Mouse (Mus musculus) C2C12 (cell line): ENCODE data around the gene Hpse2. TPM values are rescaled to one million over a fixed set of nuclear protein-coding genes. Genes with fewer than 3 reads are reported as not detected.

Experiments used
- H3K27me3 ChIP-seq: one replicate; pipeline ENCODE4 v1.6.1; 2011; ENCODE audit not compliant: control insufficient read depth, insufficient read depth, insufficient read length
- H3K36me3 ChIP-seq: one replicate; pipeline ENCODE4 v1.6.1; 2011; ENCODE audit not compliant: control insufficient read depth, insufficient read depth
- H3K4me3 ChIP-seq: one replicate; pipeline ENCODE4 v1.5.1; 2011; ENCODE audit warnings: mild to moderate bottlenecking, control low read depth; ENCODE audit not compliant: poor library complexity, insufficient read depth, severe bottlenecking
- H3K79me2 ChIP-seq: one replicate; pipeline ENCODE4 v1.6.1; 2011; ENCODE audit not compliant: control insufficient read depth, insufficient read depth
- H3K79me3 ChIP-seq: one replicate; pipeline ENCODE4 v1.6.1; 2011; ENCODE audit warnings: low read depth, control low read depth
- H3ac ChIP-seq: one replicate; pipeline ENCODE3; 2011; ENCODE audit warnings: low read depth; ENCODE audit not compliant: control insufficient read depth, insufficient read length
- CEBPB ChIP-seq: IDR thresholded peaks from one replicate; pipeline ENCODE4 v1.6.1; 2011; ENCODE audit warnings: low read depth, mild to moderate bottlenecking, control low read depth, moderate library complexity
- CTCF ChIP-seq: IDR thresholded peaks from one replicate; pipeline ENCODE4 v1.5.1; 2011; ENCODE audit not compliant: control insufficient read depth, insufficient read depth, insufficient read length
- FOSL1 ChIP-seq: IDR thresholded peaks from one replicate; pipeline ENCODE4 v1.8.0; 2011; ENCODE audit warnings: mild to moderate bottlenecking, low read length; ENCODE audit not compliant: poor library complexity, insufficient read depth, severe bottlenecking
- MAX ChIP-seq: IDR thresholded peaks from one replicate; pipeline ENCODE4 v1.6.1; 2011; ENCODE audit warnings: mild to moderate bottlenecking, control low read depth
- MYOD1 ChIP-seq: IDR thresholded peaks from one replicate; pipeline ENCODE4 v1.6.1; 2011; ENCODE audit warnings: low read depth; ENCODE audit not compliant: control insufficient read depth, insufficient read length
- MYOG ChIP-seq: IDR thresholded peaks from one replicate; pipeline ENCODE4 v1.6.1; 2011; ENCODE audit not compliant: control insufficient read depth, insufficient read length; ENCODE audit errors: extremely low read depth
- USF1 ChIP-seq: IDR thresholded peaks from one replicate; pipeline ENCODE4 v1.6.1; 2011; ENCODE audit warnings: low read depth, mild to moderate bottlenecking, control low read depth, moderate library complexity
- polyA plus RNA-seq: library from polyadenylated mRNA; unstranded; fragments of >200 nt; fragmentation: generic; extraction: Trizol; gene quantifications from one replicate; pipeline ENCODE4 v1.2.1, GENCODE M21; 2012; ENCODE audit warnings: missing spikeins

The Hpse2 gene
- polyA plus RNA-seq, 1 experiment, result not detected

DNA sequence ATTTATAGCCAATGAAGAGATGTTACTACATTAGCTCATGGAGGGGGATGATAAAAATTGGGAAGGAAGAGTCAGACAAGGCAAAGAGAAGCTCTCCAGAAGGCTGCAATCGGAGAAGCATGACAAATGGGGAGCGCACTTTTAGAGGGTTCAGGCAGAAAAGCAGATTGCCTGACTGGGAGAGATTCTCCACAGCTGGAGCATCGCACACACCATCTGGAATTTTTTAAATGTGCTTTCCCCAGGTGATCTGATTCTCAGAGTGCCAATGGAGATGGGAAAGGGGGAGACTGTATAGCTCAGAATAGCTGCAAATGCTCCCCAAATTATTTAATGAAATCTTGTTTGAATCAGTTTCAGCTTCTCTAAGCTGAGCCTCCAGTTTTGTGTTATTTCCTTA lies 156.4 kb downstream of the Hpse2 start:
- no peak for TF ChIP-seq MYOD1
- TF ChIP-seq USF1, result no peak
- no peak for TF ChIP-seq CTCF
- TF ChIP-seq MYOG, result no peak
- TF ChIP-seq MAX, result no peak
- no peak for TF ChIP-seq CEBPB
- TF ChIP-seq FOSL1, result no peak
- H3ac ChIP-seq, result no peak overlapping the region
- no peaks in the 10 kb centered on the region for H3K79me2 ChIP-seq
- no peaks in the 10 kb centered on the region for H3K36me3 ChIP-seq
- no peaks in the 10 kb centered on the region for H3K79me3 ChIP-seq
- no peak overlapping the region for H3K4me3 ChIP-seq
- no peaks in the 10 kb centered on the region for H3K27me3 ChIP-seq

DNA sequence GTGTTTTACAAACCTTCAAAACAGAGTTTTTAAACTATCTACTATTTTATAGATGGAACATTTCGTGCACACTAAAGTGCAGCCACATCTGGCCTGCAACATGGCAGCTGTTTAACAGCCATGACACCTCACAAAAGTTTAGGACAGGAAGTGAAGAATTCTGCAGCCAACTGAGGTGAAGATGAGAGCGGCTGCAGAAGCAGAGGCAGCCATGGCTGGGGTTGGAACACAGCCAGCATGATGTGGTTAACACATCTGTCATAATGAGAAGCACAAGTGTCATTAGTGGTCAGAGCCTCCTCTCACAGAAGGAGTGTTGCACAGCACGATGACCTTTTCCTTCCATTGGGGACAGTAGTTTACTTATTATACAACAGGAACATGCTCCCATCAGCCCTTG lies 194.6 kb downstream of the Hpse2 start:
- no peaks in the 10 kb centered on the region for H3K36me3 ChIP-seq
- no peak overlapping the region for H3ac ChIP-seq
- H3K79me3 ChIP-seq, result no peaks in the 10 kb centered on the region
- TF ChIP-seq FOSL1 (no peak), CEBPB (no peak), MAX (no peak), MYOG (no peak)
- no peaks in the 10 kb centered on the region for H3K79me2 ChIP-seq
- no peak overlapping the region for H3K4me3 ChIP-seq
- no peaks in the 10 kb centered on the region for H3K27me3 ChIP-seq

DNA sequence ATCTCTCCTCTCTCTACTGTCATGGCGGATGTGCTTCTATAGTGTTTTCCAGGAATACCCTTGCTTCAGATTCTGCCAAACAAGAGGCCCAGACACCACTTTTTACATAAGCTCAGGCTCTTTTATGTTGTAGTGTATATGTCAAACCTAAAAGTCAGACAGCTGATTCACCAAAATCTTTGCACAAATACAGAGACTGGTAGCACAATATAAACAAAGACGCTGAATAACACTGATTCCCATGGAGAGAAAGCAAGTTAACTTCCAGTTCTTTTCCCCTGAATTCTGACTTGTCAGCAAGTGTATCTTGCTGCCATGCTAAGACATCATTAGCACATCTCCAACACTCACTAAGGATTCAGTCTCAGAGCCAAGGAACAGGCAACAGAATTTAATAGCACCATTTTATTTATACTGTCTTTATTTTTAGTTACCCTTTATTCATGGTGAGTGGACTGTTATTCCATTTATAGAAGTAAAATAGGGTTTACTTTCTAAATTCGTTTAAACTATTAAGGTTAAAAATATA lies 212.7 kb downstream of the Hpse2 start:
- no peak overlapping the region for H3K4me3 ChIP-seq
- no peak overlapping the region for H3ac ChIP-seq
- H3K36me3 ChIP-seq, result no peaks in the 10 kb centered on the region
- no peaks in the 10 kb centered on the region for H3K27me3 ChIP-seq
- no peaks in the 10 kb centered on the region for H3K79me3 ChIP-seq
- TF ChIP-seq MYOG (no peak), MAX (no peak), FOSL1 (no peak), CTCF (no peak), MYOD1 (no peak), CEBPB (no peak), USF1 (no peak)
- no peaks in the 10 kb centered on the region for H3K79me2 ChIP-seq

DNA sequence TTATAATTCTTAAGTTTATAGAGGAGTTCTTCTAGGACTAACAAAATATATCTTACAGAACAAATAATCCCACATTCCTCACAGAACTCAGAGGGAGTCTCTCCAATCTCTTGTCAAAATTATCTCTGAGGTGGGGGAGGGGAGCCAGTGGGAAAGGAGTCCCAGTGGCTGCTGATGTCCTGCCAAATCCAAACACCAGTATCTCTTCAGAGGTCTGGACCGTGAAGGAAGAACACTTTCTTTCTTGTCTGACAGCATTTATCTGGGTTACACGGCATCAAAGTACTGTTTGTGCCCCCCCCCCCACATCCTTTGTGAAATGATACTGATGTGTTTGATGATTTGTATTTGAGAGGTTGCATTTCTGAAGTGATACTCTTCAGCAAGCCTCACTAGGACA lies 213.3 kb downstream of the Hpse2 start:
- Histone ChIP-seq H3K79me3 (no peaks in the 10 kb centered on the region), H3K27me3 (no peaks in the 10 kb centered on the region), H3K36me3 (no peaks in the 10 kb centered on the region), H3K4me3 (no peak overlapping the region), H3K79me2 (no peaks in the 10 kb centered on the region), H3ac (no peak overlapping the region)
- TF ChIP-seq CTCF, result no peak
- TF ChIP-seq USF1, result no peak
- TF ChIP-seq FOSL1, result no peak
- TF ChIP-seq MYOG, result no peak
- no peak for TF ChIP-seq CEBPB
- no peak for TF ChIP-seq MYOD1
- no peak for TF ChIP-seq MAX

DNA sequence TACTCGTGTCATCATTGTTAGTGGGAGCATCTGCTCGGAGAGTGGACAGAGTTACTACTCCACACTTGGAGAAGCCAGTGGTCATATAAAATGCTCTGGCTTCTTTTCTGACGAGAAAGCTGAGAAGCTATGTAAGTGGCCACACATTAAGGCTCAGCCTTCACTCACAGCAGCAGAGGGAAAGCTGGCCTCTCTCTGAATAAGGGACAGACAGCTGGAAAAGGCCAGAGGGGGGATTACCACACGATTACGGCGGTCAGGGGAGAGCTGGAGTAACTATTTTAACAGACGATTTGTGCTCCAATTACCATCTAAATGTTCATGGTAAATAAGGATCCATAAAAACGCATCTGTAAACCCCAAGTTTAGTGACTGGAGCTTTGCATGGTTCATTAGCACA lies 232.1 kb downstream of the Hpse2 start:
- Histone ChIP-seq H3K36me3 (no peaks in the 10 kb centered on the region), H3K4me3 (no peak overlapping the region), H3K79me2 (no peaks in the 10 kb centered on the region), H3K27me3 (no peaks in the 10 kb centered on the region), H3ac (no peak overlapping the region), H3K79me3 (no peaks in the 10 kb centered on the region)
- TF ChIP-seq USF1, result no peak
- no peak for TF ChIP-seq CTCF
- no peak for TF ChIP-seq MAX
- no peak for TF ChIP-seq FOSL1
- no peak for TF ChIP-seq MYOG
- TF ChIP-seq CEBPB, result no peak
- no peak for TF ChIP-seq MYOD1

DNA sequence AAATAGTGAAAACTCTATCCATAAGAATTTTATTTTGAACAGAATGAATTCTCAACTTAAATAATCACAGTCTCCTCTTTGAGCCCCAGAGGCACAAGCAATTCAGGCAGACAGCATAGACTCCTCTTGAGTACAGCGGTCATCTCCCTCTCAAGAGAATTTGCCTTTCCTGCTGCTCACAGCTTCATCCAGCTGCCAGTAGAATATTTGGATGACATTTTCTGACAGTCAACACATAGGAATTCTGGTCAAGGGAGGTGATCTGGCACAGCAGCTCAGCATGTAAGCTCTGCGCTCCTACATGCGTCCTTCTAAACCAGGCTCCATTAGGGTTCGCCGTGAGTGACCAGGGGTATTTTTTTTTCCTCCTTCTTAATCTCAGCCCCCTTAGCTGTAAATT lies 232.6 kb downstream of the Hpse2 start:
- H3K27me3 ChIP-seq, result no peaks in the 10 kb centered on the region
- no peak overlapping the region for H3ac ChIP-seq
- TF ChIP-seq CTCF, result no peak
- TF ChIP-seq FOSL1, result no peak
- TF ChIP-seq MYOD1, result no peak
- no peak for TF ChIP-seq USF1
- TF ChIP-seq MYOG, result no peak
- TF ChIP-seq MAX, result no peak
- H3K79me3 ChIP-seq, result no peaks in the 10 kb centered on the region
- H3K4me3 ChIP-seq, result no peak overlapping the region
- H3K79me2 ChIP-seq, result no peaks in the 10 kb centered on the region
- no peaks in the 10 kb centered on the region for H3K36me3 ChIP-seq
